Mouse (Mus musculus) CD4-positive, CD25-positive, alpha-beta regulatory T cell (primary cell): ENCODE measurements around the gene Rpusd1. TPM values are rescaled to one million over a fixed set of nuclear protein-coding genes. Genes with fewer than 3 reads are reported as not detected.

ENCODE experiments used
- polyA plus RNA-seq: library from polyadenylated mRNA; unstranded; fragments of 100-300 nt; shearing (Covaris generic); gene quantifications from one replicate; pipeline ENCODE4 v1.2.1, GENCODE M21; 2017

Gene Rpusd1
- 14.6 TPM for polyA plus RNA-seq

GRCm38 (mm10) chr17:25727265-25728008, at the start of gene Rpusd1, which contains the start of gene Chtf18:
TSS of gene Rpusd1 (plus strand) at chr17:25727670.
TSS of gene Chtf18 (minus strand) at chr17:25727419.

GRCm38 (mm10) chr17:25716711-25717637, 10.5 kb upstream of the Rpusd1 start, which contains the start of gene Gng13:
TSS of gene Gng13 (plus strand) at chr17:25717171.

GRCm38 (mm10) chr17:25735745-25736144, 8.3 kb downstream of the Rpusd1 start, which contains the start of gene Mslnl:
TSS of gene Mslnl (plus strand) at chr17:25736042.

GRCm38 (mm10) chr17:25754241-25754640, 26.8 kb downstream of the Rpusd1 start, which contains the start of gene Msln:
TSS of gene Msln (minus strand) at chr17:25754378.

GRCm38 (mm10) chr17:25773549-25774120, 46.2 kb downstream of the Rpusd1 start, which contains the start of gene Narfl:
TSS of gene Narfl (plus strand) at chr17:25773776.

Other genes starting within 250 kb of the Rpusd1 start
- gene Sstr5, start 230.4 kb upstream of the Rpusd1 start, polyA plus RNA-seq, result not detected
- not detected for gene Sox8, start 157.0 kb upstream of the Rpusd1 start, polyA plus RNA-seq
- gene Lmf1, start 148.6 kb upstream of the Rpusd1 start, polyA plus RNA-seq, result 22.4 TPM
- not detected for gene Gng13, start 10.5 kb upstream of the Rpusd1 start, polyA plus RNA-seq
- 6.4 TPM for gene Chtf18, start 251 bp upstream of the Rpusd1 start, polyA plus RNA-seq
- gene Mslnl, start 8.4 kb downstream of the Rpusd1 start, polyA plus RNA-seq, result 0.07 TPM
- not detected for gene Msln, start 26.7 kb downstream of the Rpusd1 start, polyA plus RNA-seq
- gene Narfl, start 46.1 kb downstream of the Rpusd1 start, polyA plus RNA-seq, result 28.1 TPM
- gene Haghl, start 58.0 kb downstream of the Rpusd1 start, polyA plus RNA-seq, result 51.4 TPM
- 0.49 TPM for gene Ccdc78, start 58.9 kb downstream of the Rpusd1 start, polyA plus RNA-seq
- 223 TPM for gene Fam173a, start 65.2 kb downstream of the Rpusd1 start, polyA plus RNA-seq
- 1.6 TPM for gene AC134908.4, start 68.0 kb downstream of the Rpusd1 start, polyA plus RNA-seq
- 45.7 TPM for gene Metrn, start 69.5 kb downstream of the Rpusd1 start, polyA plus RNA-seq
- gene Fbxl16, start 81.4 kb downstream of the Rpusd1 start, polyA plus RNA-seq, result 0.13 TPM
- 44.1 TPM for gene Wdr24, start 96.0 kb downstream of the Rpusd1 start, polyA plus RNA-seq
- gene Jmjd8, start 101.2 kb downstream of the Rpusd1 start, polyA plus RNA-seq, result 36.7 TPM
- gene Stub1, start 105.7 kb downstream of the Rpusd1 start, polyA plus RNA-seq, result 169 TPM
- 2.1 TPM for gene Rhbdl1, start 109.6 kb downstream of the Rpusd1 start, polyA plus RNA-seq
- gene Gm20683, start 114.1 kb downstream of the Rpusd1 start, polyA plus RNA-seq, result 2.6 TPM
- 41.0 TPM for gene Rhot2, start 117.2 kb downstream of the Rpusd1 start, polyA plus RNA-seq
- 8.8 TPM for gene Wdr90, start 133.8 kb downstream of the Rpusd1 start, polyA plus RNA-seq
- 5.2 TPM for gene Mcrip2, start 141.1 kb downstream of the Rpusd1 start, polyA plus RNA-seq
- 82.8 TPM for gene Mettl26, start 147.4 kb downstream of the Rpusd1 start, polyA plus RNA-seq
- 1.3 TPM for gene Wfikkn1, start 153.2 kb downstream of the Rpusd1 start, polyA plus RNA-seq
- 31.6 TPM for gene Rab40c, start 192.1 kb downstream of the Rpusd1 start, polyA plus RNA-seq
- 55.2 TPM for gene Pigq, start 217.3 kb downstream of the Rpusd1 start, polyA plus RNA-seq
- not detected for gene Nhlrc4, start 217.3 kb downstream of the Rpusd1 start, polyA plus RNA-seq
- gene A930017K11Rik, start 224.9 kb downstream of the Rpusd1 start, polyA plus RNA-seq, result not detected